Mouse (Mus musculus) limb, embryonic 10.5 days (tissue): ENCODE data around the gene Cryba4. TPM values are rescaled to one million over a fixed set of nuclear protein-coding genes. Genes with fewer than 3 reads are reported as not detected.

ENCODE experiments used
- DNase-seq: peaks from one replicate; pipeline ENCODE4 v3.0.0-alpha.2; 2017; ENCODE audit warnings: low spot score
- H3K27ac ChIP-seq: fragments of 300-500 bp; sonication (generic); 2 replicates; pipeline ENCODE4 v1.5.1; 2016; ENCODE audit warnings: mild to moderate bottlenecking
- H3K27me3 ChIP-seq: fragments of 300-500 bp; sonication (generic); 2 replicates; pipeline ENCODE4 v1.6.1; 2016; ENCODE audit warnings: low read depth, mild to moderate bottlenecking; ENCODE audit not compliant: poor library complexity, severe bottlenecking
- H3K36me3 ChIP-seq: fragments of 300-500 bp; sonication (generic); 2 replicates; pipeline ENCODE4 v1.6.1; 2016; ENCODE audit warnings: mild to moderate bottlenecking, moderate library complexity
- H3K4me1 ChIP-seq: fragments of 300-500 bp; sonication (generic); 2 replicates; pipeline ENCODE4 v1.6.1; 2016
- H3K4me3 ChIP-seq: fragments of 300-500 bp; sonication (generic); 2 replicates; pipeline ENCODE4 v1.5.1; 2016; ENCODE audit warnings: mild to moderate bottlenecking, moderate library complexity
- H3K9me3 ChIP-seq: fragments of 300-500 bp; sonication (generic); replicated peaks from 2 replicates; pipeline ENCODE4 v1.6.1; 2016; ENCODE audit warnings: mild to moderate bottlenecking
- WGBS: fragments of 180-500 bp; shearing (Covaris S2); methylation state at CpG from one replicate; pipeline ENCODE4 v1.1.7; 2016; 5-methylcytosine and 5-hydroxymethylcytosine counted together
- polyA plus RNA-seq: library from polyadenylated mRNA; unstranded; fragments of >200 nt; fragmentation: Nextera tagmentation; extraction: Ambion mirVana; gene quantifications from 2 replicates; pipeline ENCODE4 v1.2.1, GENCODE M21; 2016

The Cryba4 gene
- polyA plus RNA-seq, 1 experiment from 2014 or later, result 0.46 TPM

DNA sequence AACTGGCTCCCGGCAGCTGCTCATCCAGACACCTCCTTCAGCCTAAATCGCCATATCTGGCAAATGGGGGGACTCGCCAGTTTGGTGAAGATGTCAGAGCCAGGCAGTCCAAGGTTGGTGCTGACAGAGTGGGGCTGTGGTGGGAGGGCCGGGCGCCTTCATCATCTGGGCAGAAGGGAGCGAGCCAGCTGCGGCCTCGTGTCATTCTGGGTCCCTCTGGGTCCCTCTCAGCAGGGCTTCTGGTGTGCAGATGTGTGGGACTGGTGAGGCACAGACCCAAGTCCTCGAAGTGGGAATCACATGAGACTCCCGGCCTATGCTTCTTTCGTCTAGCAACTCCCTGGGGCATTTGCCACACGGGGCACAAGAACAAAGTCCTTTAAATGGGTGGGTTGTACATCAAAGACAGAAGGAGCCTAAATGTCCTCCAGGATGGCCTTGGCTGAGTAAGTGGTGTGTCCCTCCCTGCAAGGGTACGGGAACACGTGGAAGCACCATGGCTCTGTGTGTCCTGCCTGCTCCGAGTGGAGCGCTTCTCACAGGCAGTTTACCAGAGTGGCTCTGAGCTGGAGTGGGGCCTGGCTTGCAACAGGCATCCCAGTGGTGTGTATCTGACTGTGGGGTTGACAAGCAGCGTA is 40.1 kb upstream of the Cryba4 start:
- H3K27me3 ChIP-seq, result no peaks in the 10 kb centered on the region
- WGBS, result 78% methylated on average over 17 of the region's 17 CpGs
- peaks cover 14% of the 10 kb centered on the region for H3K4me1 ChIP-seq
- H3K36me3 ChIP-seq, result no peaks in the 10 kb centered on the region
- no peak overlapping the region for H3K27ac ChIP-seq
- DNase-seq, result no peak
- H3K9me3 ChIP-seq, result no peaks in the 10 kb centered on the region
- no peak overlapping the region for H3K4me3 ChIP-seq

DNA sequence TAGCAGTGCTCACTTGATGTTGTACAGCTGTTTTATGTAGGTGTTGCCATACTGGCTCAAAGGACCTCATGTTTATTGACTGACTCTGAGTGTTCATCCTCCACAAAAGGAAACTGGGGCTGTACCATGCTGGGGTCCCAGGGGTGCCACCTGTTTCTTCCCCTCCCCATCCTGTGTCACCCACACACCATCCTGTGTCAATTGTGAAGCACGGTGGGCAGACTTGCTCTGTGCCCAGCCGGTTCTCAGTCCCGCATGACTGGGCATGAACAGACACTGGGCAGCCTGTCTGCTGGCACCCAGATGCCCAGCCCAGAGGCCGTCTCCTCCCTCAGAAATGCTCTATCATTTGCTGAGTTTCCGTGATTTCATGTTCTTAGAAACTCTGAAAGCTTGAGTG is 39.5 kb upstream of the Cryba4 start:
- 94% methylated on average over 5 of the region's 5 CpGs for WGBS
- Histone ChIP-seq H3K36me3 (no peaks in the 10 kb centered on the region), H3K9me3 (no peaks in the 10 kb centered on the region), H3K4me3 (no peak overlapping the region), H3K4me1 (peaks cover 14% of the 10 kb centered on the region), H3K27me3 (no peaks in the 10 kb centered on the region), H3K27ac (no peak overlapping the region)
- DNase-seq, result no peak

DNA sequence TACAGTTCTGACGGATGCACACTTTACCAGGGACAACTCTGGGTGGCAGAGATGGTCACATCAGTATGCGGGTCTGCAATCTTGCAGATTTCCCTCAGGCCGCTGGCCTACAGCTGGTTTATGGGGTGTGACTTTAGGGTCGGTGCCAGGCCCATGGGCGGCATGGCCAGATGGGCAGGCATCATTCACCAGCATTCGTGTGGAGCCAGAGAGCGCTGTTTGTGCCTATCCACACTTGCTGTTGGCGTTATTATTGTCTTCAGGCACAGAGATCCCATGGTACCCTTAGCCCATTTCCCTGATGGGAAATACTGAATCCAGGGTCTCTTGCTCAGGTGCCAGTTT is 38.2 kb upstream of the Cryba4 start:
- Histone ChIP-seq H3K9me3 (no peaks in the 10 kb centered on the region), H3K4me1 (peaks cover 17% of the 10 kb centered on the region), H3K27ac (no peak overlapping the region), H3K27me3 (no peaks in the 10 kb centered on the region), H3K4me3 (no peak overlapping the region), H3K36me3 (peaks cover 4% of the 10 kb centered on the region; the same call in 1 of the 2 replicates)
- WGBS, result 90% methylated on average over 8 of the region's 8 CpGs
- no peak for DNase-seq

DNA sequence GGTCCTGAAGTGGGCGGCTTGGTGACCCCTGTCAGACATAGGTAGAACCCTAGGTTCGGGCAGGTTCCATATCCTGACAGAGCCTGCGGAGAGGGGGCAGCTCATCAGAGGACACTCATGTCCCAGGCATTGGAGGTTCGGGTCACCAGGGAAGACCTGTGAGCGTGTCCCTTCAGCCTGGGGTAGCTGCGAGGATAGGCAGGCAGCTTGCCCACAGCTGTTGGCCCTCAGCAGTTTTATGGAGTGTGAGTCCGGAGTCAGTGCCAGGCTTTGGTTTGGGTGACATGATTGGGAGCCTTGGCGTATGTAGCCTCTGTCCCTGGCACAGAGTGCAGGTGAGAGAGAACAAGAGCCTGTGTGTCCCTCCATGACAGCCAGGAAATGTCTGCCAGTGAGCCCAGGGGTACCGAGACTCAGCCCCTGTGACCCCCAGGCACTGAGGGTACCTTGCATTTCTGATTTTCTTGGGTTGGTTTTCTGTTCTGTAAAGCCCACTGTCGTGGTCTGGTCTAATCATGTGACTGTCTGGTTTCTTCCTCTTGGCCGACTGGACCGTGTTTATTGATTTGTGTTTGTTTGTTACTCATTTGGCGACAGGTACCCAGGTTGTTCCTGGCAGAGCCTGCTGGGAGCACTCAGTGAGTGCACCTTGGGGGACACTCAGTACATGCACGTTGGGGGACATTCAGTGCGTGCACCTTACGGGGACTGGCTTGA is 37.7 kb upstream of the Cryba4 start:
- no peak for DNase-seq
- Histone ChIP-seq H3K36me3 (peaks cover 7% of the 10 kb centered on the region; the same call in 1 of the 2 replicates), H3K9me3 (no peaks in the 10 kb centered on the region), H3K27ac (no peak overlapping the region), H3K27me3 (no peaks in the 10 kb centered on the region), H3K4me1 (peaks cover 12% of the 10 kb centered on the region), H3K4me3 (no peak overlapping the region)
- 86% methylated on average over 16 of the region's 16 CpGs for WGBS

DNA sequence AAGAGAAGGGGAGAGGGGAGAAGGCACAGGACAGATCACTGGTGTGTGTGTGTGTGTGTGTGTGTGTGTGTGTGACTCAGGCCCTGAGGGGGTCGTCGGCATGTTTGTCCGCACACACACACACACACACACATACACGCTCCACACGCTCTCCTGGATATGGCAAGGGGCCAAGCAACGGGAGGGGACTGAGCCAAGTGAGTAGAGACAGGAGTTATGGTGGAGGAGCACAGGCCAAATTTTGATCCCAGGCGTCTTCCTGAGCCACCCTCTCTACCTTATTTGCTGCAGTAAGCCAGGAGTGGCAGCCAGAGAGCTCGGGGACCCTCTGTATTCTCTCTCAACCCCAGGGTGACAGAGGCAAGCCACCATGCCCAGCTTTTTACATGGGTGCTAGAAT is 36.9 kb upstream of the Cryba4 start:
- peaks cover 7% of the 10 kb centered on the region; the same call in 1 of the 2 replicates for H3K36me3 ChIP-seq
- WGBS, result 83% methylated on average over 6 of the region's 8 CpGs
- H3K9me3 ChIP-seq, result no peaks in the 10 kb centered on the region
- H3K4me1 ChIP-seq, result peaks cover 8% of the 10 kb centered on the region
- no peak overlapping the region for H3K27ac ChIP-seq
- H3K4me3 ChIP-seq, result no peak overlapping the region
- H3K27me3 ChIP-seq, result no peaks in the 10 kb centered on the region
- DNase-seq, result no peak

DNA sequence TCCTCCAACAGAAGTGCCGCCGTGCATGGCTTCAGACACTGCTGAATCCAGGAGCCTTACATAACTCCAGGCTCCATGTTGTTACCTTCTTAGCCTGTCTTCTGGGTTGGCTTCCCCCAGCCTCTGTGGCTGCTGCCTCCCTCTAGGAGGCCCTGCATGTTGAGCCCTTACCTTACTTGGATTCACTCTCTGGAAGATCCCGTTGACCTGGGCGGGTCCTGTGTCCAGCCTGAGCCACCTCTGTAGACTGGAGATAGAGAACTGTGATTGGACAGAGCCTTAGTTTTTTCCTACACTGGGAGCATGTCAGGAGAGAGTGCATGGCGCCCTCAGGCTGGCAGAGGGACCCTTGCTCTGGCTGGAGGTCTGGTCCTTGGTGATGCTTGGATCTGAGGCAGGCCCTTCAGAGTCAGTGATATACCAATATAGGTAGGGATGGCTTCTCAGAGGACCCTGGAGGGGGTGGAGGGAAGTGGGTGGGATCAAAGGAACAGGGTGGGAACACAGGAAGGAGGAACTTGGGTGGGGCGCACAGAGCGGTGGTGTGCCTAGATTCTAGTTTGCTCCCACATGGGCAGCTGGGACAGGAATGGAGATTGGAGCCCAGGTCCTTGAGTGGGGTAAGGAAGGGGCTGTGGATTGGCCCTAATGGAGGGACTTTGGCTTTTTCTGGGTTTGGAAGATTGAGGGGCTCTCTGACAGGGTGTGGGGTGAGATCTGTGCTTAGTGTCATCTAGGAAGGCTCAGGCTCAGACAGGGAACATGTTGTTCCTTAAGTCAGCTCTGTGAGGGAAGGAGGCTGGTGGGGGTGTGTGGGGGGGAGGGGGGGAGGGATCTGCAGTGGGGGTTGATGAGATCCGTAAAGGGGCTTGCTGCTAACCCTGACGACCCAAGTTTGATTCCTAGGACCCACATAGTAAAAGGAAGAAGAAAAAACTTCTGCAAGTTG is 36.1 kb upstream of the Cryba4 start:
- Histone ChIP-seq H3K4me1 (peaks cover 15% of the 10 kb centered on the region), H3K27ac (peak overlapping the region; percentile 19; the same call in 1 of the 2 replicates)
- 81% methylated on average over 9 of the region's 9 CpGs for WGBS

DNA sequence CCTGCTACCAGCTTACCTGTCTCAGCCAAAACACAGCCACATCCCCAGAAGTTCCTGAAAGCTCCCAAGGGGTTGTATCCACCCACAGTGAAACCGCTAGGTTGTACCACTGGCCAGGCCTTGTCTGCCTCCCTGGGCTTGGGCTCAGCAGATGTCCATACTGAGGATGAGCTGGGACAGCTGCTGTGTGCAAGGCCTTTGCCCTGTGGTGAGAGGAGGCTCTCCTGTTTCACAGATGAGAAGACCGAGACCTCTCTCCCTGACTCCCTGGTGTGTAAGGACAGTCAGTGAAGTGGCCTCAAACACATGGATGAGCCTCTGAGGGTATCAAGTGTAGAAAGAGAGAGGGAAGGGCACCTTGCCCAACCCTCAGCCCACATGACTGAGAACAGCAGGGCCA is 35.3 kb upstream of the Cryba4 start:
- Histone ChIP-seq H3K36me3 (peaks cover 7% of the 10 kb centered on the region; the same call in 1 of the 2 replicates), H3K4me3 (no peak overlapping the region), H3K27me3 (no peaks in the 10 kb centered on the region), H3K4me1 (peaks cover 18% of the 10 kb centered on the region), H3K9me3 (no peaks in the 10 kb centered on the region), H3K27ac (0 out of 2 replicates have a peak overlapping the region, but pooled peaks have one; percentile 4)
- DNase-seq, result no peak
- 90% methylated on average over 2 of the region's 2 CpGs for WGBS

More for the DNA sequence above, 36.1 kb upstream of the Cryba4 start:
- H3K27me3 ChIP-seq, result no peaks in the 10 kb centered on the region
- H3K9me3 ChIP-seq, result no peaks in the 10 kb centered on the region
- DNase-seq, result no peak
- H3K36me3 ChIP-seq, result peaks cover 7% of the 10 kb centered on the region; the same call in 1 of the 2 replicates
- no peak overlapping the region for H3K4me3 ChIP-seq

DNA sequence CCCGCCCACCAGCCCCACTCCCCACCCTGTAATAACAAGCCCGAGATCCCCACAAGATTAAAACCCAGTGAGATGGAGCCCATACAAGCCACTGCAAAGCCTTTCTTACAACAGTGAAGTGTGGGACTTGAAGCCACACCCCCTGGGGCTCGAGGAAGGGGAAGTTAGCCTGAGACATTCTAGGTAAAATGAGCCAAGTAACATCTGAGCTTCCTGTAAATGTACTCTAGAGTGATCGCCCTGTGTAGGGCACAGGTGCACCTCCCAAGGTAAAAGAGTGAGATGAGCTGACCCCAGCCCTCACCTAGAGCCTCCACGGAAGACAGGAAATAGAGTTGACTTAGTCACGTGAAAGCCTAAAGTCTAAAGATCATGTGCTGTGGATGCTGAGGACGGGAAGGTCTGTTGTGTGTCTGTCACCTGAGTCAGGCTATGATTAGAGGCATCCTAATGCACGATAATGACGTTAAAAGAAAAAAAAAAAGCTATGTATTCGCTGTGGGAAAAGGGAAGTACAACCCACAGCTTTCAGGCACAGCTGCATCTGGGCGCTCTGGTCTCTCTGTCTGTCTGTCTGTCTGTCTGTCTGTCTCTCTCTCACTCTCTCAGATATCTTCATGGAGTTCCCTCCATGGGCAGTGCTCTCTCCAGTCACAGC is 34.8 kb upstream of the Cryba4 start:
- Histone ChIP-seq H3K4me1 (peaks cover 24% of the 10 kb centered on the region), H3K4me3 (no peak overlapping the region), H3K27ac (no peak overlapping the region), H3K9me3 (no peaks in the 10 kb centered on the region), H3K36me3 (peaks cover 7% of the 10 kb centered on the region; the same call in 1 of the 2 replicates), H3K27me3 (no peaks in the 10 kb centered on the region)
- DNase-seq, result no peak
- WGBS, result 86% methylated on average over 11 of the region's 11 CpGs

DNA sequence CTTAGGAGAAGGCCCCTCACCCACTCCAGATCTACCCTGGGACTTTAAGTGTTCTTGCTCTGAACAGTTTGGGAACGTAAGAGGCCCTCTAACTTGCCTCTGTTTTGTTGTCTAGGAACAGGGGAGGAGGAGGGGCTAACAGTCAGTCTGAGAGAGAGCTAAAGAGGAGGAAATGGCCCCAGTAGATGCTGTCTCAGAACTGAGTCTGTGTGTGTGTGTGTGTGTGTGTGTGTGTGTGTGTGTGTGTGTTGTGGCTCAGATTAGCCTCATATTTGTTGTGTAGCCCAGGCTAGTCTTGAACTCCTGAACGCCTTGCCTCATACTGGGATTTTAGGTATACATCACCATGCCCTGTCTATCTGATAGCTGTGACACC is 34.3 kb upstream of the Cryba4 start:
- 85% methylated on average over 2 of the region's 2 CpGs for WGBS
- Histone ChIP-seq H3K27ac (no peak overlapping the region), H3K4me3 (no peak overlapping the region), H3K36me3 (peaks cover 7% of the 10 kb centered on the region; the same call in 1 of the 2 replicates), H3K4me1 (peaks cover 24% of the 10 kb centered on the region), H3K27me3 (no peaks in the 10 kb centered on the region), H3K9me3 (no peaks in the 10 kb centered on the region)
- DNase-seq, result no peak

DNA sequence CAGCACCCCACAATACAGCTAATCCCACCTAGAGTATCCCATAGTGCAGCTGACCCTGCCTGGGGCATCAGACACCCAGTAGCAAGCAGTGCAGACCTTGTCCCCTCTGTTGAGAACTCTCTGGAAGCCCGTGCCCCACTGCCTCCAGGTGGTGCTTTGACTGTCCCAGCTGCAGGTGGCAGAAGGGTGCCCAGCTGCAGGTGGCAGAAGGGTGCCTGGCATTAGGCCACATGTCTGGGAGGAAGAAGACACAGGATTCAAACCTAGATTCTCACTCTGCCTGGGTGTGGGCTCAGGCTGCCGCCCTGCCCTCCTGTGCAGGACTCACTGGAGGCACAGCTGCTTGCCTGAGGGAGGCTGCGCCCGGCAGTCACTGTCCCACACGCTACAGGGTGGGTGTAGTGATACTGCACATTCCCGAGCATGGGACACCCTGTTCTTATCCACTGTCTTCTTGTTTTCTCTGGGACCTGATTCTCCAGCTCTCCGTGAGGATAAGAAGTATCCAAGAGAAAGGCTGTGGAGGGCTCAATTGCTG is 33.3 kb upstream of the Cryba4 start:
- WGBS, result 91% methylated on average over 7 of the region's 7 CpGs
- peaks cover 7% of the 10 kb centered on the region; the same call in 1 of the 2 replicates for H3K36me3 ChIP-seq
- H3K27me3 ChIP-seq, result no peaks in the 10 kb centered on the region
- H3K4me1 ChIP-seq, result peaks cover 34% of the 10 kb centered on the region
- H3K9me3 ChIP-seq, result no peaks in the 10 kb centered on the region
- DNase-seq, result no peak
- no peak overlapping the region for H3K4me3 ChIP-seq
- H3K27ac ChIP-seq, result no peak overlapping the region

DNA sequence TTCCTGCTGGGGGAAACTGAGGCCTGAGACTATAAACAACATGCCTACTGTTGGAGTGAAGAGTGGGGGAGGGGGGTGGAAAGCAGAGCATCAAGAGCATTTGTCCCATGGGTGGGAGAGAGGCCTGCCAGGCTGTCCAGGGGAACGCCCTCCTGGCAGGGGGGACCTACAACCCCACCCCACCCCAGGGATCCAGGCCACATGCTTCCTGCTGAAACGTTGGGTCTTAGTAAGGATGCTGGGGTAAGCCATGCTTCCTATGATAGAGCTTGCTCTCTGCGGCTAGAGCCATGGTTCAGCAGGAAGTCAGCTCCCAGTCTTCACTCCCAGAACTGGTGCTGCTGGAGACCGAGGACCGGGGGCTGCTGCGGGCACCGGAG is 31.9 kb upstream of the Cryba4 start:
- peaks cover 46% of the 10 kb centered on the region for H3K4me1 ChIP-seq
- H3K27me3 ChIP-seq, result no peaks in the 10 kb centered on the region
- WGBS, result 76% methylated on average over 7 of the region's 7 CpGs
- peaks cover 7% of the 10 kb centered on the region for H3K36me3 ChIP-seq
- peak overlapping the region; percentile 62 for H3K27ac ChIP-seq
- no peaks in the 10 kb centered on the region for H3K9me3 ChIP-seq
- H3K4me3 ChIP-seq, result no peak overlapping the region
- no peak for DNase-seq

DNA sequence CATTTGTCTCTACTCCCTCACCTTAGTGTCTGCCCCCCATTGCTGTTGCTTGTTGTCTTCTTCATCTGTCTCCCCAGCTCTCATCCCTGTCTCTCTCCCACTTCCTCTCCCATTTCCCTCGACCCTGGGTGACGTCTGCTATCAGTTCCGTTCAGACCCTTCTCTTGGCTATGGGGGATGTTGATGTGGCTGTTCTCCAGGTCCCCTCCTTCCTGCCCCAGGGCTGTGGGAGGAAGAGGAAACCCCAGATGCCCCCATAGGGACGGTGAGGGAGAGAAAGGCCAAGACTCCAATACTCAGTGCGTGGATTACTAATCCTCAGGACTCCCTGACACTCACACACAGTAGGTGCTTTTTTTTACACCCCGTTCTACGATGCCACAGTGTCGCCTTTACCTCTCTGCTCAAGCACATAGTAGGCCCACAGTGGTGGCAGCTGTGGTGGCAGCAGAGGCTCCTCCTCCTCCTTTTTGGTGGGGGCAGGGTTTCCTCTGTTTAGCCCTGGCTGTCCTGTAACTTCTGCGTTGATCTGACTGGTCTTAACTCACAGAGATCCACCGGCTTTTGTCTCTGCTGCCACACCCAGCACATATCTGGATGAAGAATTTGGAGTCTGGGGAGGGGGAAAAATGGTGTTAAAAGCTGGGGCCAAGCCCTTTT is 31.4 kb upstream of the Cryba4 start:
- H3K4me1 ChIP-seq, result peaks cover 50% of the 10 kb centered on the region
- DNase-seq, result no peak
- 71% methylated on average over 10 of the region's 10 CpGs for WGBS
- H3K4me3 ChIP-seq, result no peak overlapping the region
- peaks cover 7% of the 10 kb centered on the region for H3K36me3 ChIP-seq
- H3K27me3 ChIP-seq, result no peaks in the 10 kb centered on the region
- no peaks in the 10 kb centered on the region for H3K9me3 ChIP-seq
- H3K27ac ChIP-seq, result peak overlapping the region; percentile 62
